Mouse (Mus musculus): Measurements from ENCODE around the gene Lrrc63. TPM values are rescaled to one million over a fixed set of nuclear protein-coding genes. Genes with fewer than 3 reads are reported as not detected.

Lrrc63 gene
- polyA plus RNA-seq, 1 experiment from 2014 or later, result 0.15 TPM

DNA sequence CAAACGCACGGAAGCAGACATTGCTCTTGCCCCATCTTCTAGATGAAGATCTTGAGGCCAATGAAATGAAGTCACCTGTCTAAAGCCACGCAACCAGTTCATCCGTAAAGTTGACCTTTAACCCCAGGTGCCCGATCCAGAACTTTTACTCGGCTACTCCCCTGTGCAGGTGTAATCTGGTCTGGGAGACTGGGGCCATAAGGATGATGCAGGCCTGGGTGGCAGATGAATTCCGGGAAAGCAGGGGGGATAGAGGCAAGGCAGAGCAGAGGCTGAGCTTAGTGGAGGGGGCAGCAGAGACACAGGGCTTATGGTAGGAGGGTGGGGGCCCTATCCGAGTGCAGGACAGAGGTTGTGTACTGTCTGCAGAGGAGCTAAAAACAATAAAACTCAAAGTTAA is 43.6 kb upstream of the Lrrc63 start:
- Histone ChIP-seq H3K36me3 (ENCODE audit: control insufficient read depth, insufficient read depth, low read length) (no peaks in the 10 kb centered on the region), H3K9ac (ENCODE audit: low read length) (no peak overlapping the region), H3K27ac (ENCODE audit: low read depth, low read length) (no peak overlapping the region), H3K9me3 (ENCODE audit: control insufficient read depth, low read length) (no peaks in the 10 kb centered on the region), H3K4me2 (ENCODE audit: low read depth) (no peak overlapping the region), H3K4me3 (ENCODE audit: low read depth, low read length) (no peak overlapping the region), H3K4me1 (ENCODE audit: control insufficient read depth, insufficient read depth, low read length) (no peaks in the 10 kb centered on the region), H3K27me3 (ENCODE audit: control insufficient read depth, insufficient read depth, low read length) (no peaks in the 10 kb centered on the region)
- 87% methylated on average over 8 of the region's 8 CpGs for WGBS
- DNase-seq (ENCODE audit: low spot score) (no peak), ATAC-seq (ENCODE audit: insufficient read depth, low FRiP score, low TSS enrichment) (no peak)

- WGBS, result 75% methylated on average over 1 of the region's 1 CpGs
- H3K4me1 ChIP-seq (ENCODE audit: control insufficient read depth, insufficient read depth, low read length), result no peaks in the 10 kb centered on the region
- H3K27me3 ChIP-seq (ENCODE audit: control insufficient read depth, insufficient read depth, low read length), result no peaks in the 10 kb centered on the region
- no peak overlapping the region for H3K4me3 ChIP-seq (ENCODE audit: low read depth, low read length)
- no peak for ATAC-seq (ENCODE audit: insufficient read depth, low FRiP score, low TSS enrichment)
- no peaks in the 10 kb centered on the region for H3K9me3 ChIP-seq (ENCODE audit: control insufficient read depth, low read length)
- H3K27ac ChIP-seq (ENCODE audit: low read depth, low read length), result no peak overlapping the region
- H3K4me2 ChIP-seq (ENCODE audit: low read depth), result no peak overlapping the region
- no peaks in the 10 kb centered on the region for H3K36me3 ChIP-seq (ENCODE audit: control insufficient read depth, insufficient read depth, low read length)
- no peak overlapping the region for H3K9ac ChIP-seq (ENCODE audit: low read length)
- DNase-seq (ENCODE audit: low spot score), result no peak
These were observed 39.9 kb upstream of the Lrrc63 start for GRCm38 (mm10) chr14:75170546-75170945.

DNA sequence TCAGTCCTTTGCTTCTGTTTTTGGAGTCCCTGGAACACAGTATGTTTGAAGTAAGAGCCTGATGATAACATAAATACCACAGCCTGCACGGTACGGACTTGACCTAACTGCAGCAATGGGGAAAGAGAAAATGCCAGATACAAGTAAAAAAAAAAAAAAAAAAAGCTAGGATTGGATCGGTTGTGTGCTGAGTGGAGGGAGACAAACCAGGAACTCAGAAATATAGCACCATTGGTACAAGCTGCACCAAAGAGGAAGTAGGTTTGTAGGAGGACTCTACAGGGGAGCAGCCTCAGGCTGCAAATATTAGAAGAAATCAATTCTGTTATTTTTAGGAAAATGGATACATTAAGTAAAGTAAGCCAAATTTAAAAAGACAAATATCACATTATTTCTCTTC is 37.8 kb upstream of the Lrrc63 start:
- no peaks in the 10 kb centered on the region for H3K9me3 ChIP-seq (ENCODE audit: control insufficient read depth, low read length)
- no peak overlapping the region for H3K9ac ChIP-seq (ENCODE audit: low read length)
- H3K4me1 ChIP-seq (ENCODE audit: control insufficient read depth, insufficient read depth, low read length), result no peaks in the 10 kb centered on the region
- no peak overlapping the region for H3K27ac ChIP-seq (ENCODE audit: low read depth, low read length)
- H3K4me2 ChIP-seq (ENCODE audit: low read depth), result no peak overlapping the region
- no peaks in the 10 kb centered on the region for H3K36me3 ChIP-seq (ENCODE audit: control insufficient read depth, insufficient read depth, low read length)
- H3K27me3 ChIP-seq (ENCODE audit: control insufficient read depth, insufficient read depth, low read length), result no peaks in the 10 kb centered on the region
- DNase-seq (ENCODE audit: low spot score), result no peak
- 92% methylated on average over 3 of the region's 3 CpGs for WGBS
- H3K4me3 ChIP-seq (ENCODE audit: low read depth, low read length), result no peak overlapping the region
- no peak for ATAC-seq (ENCODE audit: insufficient read depth, low FRiP score, low TSS enrichment)

DNA sequence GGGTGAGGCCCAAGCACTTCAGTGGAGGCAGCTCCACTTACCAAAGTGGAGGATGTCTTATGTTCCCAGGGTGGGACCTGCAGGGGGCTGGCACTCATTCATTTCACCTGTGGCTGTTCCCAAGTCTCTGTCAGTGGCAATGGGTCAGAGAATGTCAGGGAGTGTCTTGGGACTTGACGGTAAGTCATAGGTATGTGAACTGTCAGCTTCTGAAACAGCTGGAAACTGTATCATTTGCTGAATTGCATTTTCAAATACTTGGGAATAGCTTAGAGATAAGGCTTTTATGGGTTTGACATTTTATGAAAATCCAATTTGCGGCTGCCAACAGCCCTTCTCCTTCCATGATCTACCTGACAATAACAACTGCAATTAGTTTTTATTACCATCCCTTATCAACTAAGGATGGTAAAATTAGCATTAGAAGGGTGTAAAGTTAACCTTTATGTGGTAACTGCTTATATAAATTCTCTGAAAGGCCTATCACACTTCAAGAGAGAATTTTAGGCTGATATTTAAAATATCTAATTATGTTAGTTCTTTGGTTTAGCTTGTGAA is 35.0 kb upstream of the Lrrc63 start:
- DNase-seq (ENCODE audit: low spot score) (no peak), ATAC-seq (ENCODE audit: insufficient read depth, low FRiP score, low TSS enrichment) (no peak)
- Histone ChIP-seq H3K9me3 (ENCODE audit: control insufficient read depth, low read length) (no peaks in the 10 kb centered on the region), H3K4me1 (ENCODE audit: control insufficient read depth, insufficient read depth, low read length) (no peaks in the 10 kb centered on the region), H3K4me3 (ENCODE audit: low read depth, low read length) (no peak overlapping the region), H3K4me2 (ENCODE audit: low read depth) (no peak overlapping the region), H3K27ac (ENCODE audit: low read depth, low read length) (no peak overlapping the region), H3K9ac (ENCODE audit: low read length) (no peak overlapping the region), H3K36me3 (ENCODE audit: control insufficient read depth, insufficient read depth, low read length) (no peaks in the 10 kb centered on the region), H3K27me3 (ENCODE audit: control insufficient read depth, insufficient read depth, low read length) (no peaks in the 10 kb centered on the region)
- WGBS, result 85% methylated on average over 2 of the region's 2 CpGs

- Histone ChIP-seq H3K27ac (ENCODE audit: low read depth, low read length) (no peak overlapping the region), H3K36me3 (ENCODE audit: control insufficient read depth, insufficient read depth, low read length) (no peaks in the 10 kb centered on the region), H3K4me3 (ENCODE audit: low read depth, low read length) (no peak overlapping the region), H3K27me3 (ENCODE audit: control insufficient read depth, insufficient read depth, low read length) (no peaks in the 10 kb centered on the region), H3K4me1 (ENCODE audit: control insufficient read depth, insufficient read depth, low read length) (no peaks in the 10 kb centered on the region), H3K9ac (ENCODE audit: low read length) (no peak overlapping the region), H3K9me3 (ENCODE audit: control insufficient read depth, low read length) (no peaks in the 10 kb centered on the region), H3K4me2 (ENCODE audit: low read depth) (no peak overlapping the region)
- no peak for ATAC-seq (ENCODE audit: insufficient read depth, low FRiP score, low TSS enrichment)
- DNase-seq (ENCODE audit: low spot score), result no peak
- WGBS, result 91% methylated on average over 9 of the region's 9 CpGs
These were observed 33.7 kb upstream of the Lrrc63 start for GRCm38 (mm10) chr14:75164345-75164744.

- Histone ChIP-seq H3K4me1 (ENCODE audit: control insufficient read depth, insufficient read depth, low read length) (no peaks in the 10 kb centered on the region), H3K27ac (ENCODE audit: low read depth, low read length) (no peak overlapping the region), H3K9me3 (ENCODE audit: control insufficient read depth, low read length) (no peaks in the 10 kb centered on the region), H3K36me3 (ENCODE audit: control insufficient read depth, insufficient read depth, low read length) (no peaks in the 10 kb centered on the region), H3K27me3 (ENCODE audit: control insufficient read depth, insufficient read depth, low read length) (no peaks in the 10 kb centered on the region), H3K4me3 (ENCODE audit: low read depth, low read length) (no peak overlapping the region), H3K4me2 (ENCODE audit: low read depth) (no peak overlapping the region), H3K9ac (ENCODE audit: low read length) (no peak overlapping the region)
- 89% methylated on average over 8 of the region's 8 CpGs for WGBS
- ATAC-seq (ENCODE audit: insufficient read depth, low FRiP score, low TSS enrichment) (no peak), DNase-seq (ENCODE audit: low spot score) (no peak)
These were observed 33.2 kb upstream of the Lrrc63 start for GRCm38 (mm10) chr14:75163866-75164265.

GRCm38 (mm10) chr14:75159375-75159774 is 28.7 kb upstream of the Lrrc63 start:
- Histone ChIP-seq H3K27me3 (ENCODE audit: control insufficient read depth, insufficient read depth, low read length) (no peaks in the 10 kb centered on the region), H3K36me3 (ENCODE audit: control insufficient read depth, insufficient read depth, low read length) (no peaks in the 10 kb centered on the region), H3K9me3 (ENCODE audit: control insufficient read depth, low read length) (no peaks in the 10 kb centered on the region), H3K4me1 (ENCODE audit: control insufficient read depth, insufficient read depth, low read length) (no peaks in the 10 kb centered on the region), H3K4me3 (ENCODE audit: low read depth, low read length) (no peak overlapping the region), H3K4me2 (ENCODE audit: low read depth) (no peak overlapping the region), H3K9ac (ENCODE audit: low read length) (no peak overlapping the region), H3K27ac (ENCODE audit: low read depth, low read length) (no peak overlapping the region)
- ATAC-seq (ENCODE audit: insufficient read depth, low FRiP score, low TSS enrichment), result no peak
- DNase-seq (ENCODE audit: low spot score), result no peak
- WGBS, result 91% methylated on average over 2 of the region's 2 CpGs

DNA sequence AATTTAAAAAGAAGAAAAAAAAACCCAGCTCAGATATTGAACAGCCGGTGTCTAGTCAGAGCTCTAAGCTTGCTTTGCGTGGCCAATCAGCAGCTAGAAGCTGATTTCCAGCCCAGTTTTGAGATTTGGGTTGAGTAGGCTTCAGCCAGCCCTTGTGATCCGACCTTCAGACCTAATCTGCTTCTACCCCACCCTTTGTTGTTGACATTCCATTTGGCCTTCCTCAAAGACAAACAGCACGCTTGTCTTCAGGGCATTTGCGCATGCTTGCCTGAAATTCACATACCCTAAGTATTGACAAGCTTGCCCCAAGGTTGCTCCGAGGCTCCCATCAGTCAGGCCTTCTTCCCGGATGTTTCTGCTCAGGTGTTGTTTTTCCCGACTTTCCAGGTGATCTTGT is 23.8 kb upstream of the Lrrc63 start:
- no peak overlapping the region for H3K9ac ChIP-seq (ENCODE audit: low read length)
- H3K27ac ChIP-seq (ENCODE audit: low read depth, low read length), result no peak overlapping the region
- no peak for DNase-seq (ENCODE audit: low spot score)
- H3K4me2 ChIP-seq (ENCODE audit: low read depth), result no peak overlapping the region
- no peak overlapping the region for H3K4me3 ChIP-seq (ENCODE audit: low read depth, low read length)
- WGBS, result 87% methylated on average over 8 of the region's 8 CpGs
- H3K27me3 ChIP-seq (ENCODE audit: control insufficient read depth, insufficient read depth, low read length), result no peaks in the 10 kb centered on the region
- no peaks in the 10 kb centered on the region for H3K4me1 ChIP-seq (ENCODE audit: control insufficient read depth, insufficient read depth, low read length)
- no peak for ATAC-seq (ENCODE audit: insufficient read depth, low FRiP score, low TSS enrichment)
- H3K36me3 ChIP-seq (ENCODE audit: control insufficient read depth, insufficient read depth, low read length), result no peaks in the 10 kb centered on the region
- no peaks in the 10 kb centered on the region for H3K9me3 ChIP-seq (ENCODE audit: control insufficient read depth, low read length)

DNA sequence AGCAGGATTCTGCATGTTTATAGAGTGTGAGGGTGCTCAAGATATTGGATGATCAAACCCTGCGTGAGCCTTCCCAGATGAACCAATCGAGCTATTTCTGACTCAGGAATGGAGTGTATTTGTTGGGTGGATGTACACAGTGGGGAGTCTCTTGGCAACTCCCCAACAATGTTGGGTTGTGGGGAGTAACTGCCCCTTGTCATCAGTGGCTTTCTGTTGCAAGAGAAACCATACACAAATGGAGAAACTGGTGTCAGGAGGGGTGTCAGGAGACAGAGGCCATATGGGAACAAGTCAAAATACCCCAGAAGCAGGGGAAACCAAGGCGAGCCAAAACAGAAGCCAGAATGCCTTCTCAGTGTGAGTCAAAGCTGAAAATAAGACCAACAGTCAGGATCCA is 20.5 kb upstream of the Lrrc63 start:
- no peaks in the 10 kb centered on the region for H3K36me3 ChIP-seq (ENCODE audit: control insufficient read depth, insufficient read depth, low read length)
- no peak overlapping the region for H3K4me3 ChIP-seq (ENCODE audit: low read depth, low read length)
- H3K4me2 ChIP-seq (ENCODE audit: low read depth), result no peak overlapping the region
- no peaks in the 10 kb centered on the region for H3K27me3 ChIP-seq (ENCODE audit: control insufficient read depth, insufficient read depth, low read length)
- no peaks in the 10 kb centered on the region for H3K4me1 ChIP-seq (ENCODE audit: control insufficient read depth, insufficient read depth, low read length)
- H3K9ac ChIP-seq (ENCODE audit: low read length), result no peak overlapping the region
- H3K27ac ChIP-seq (ENCODE audit: low read depth, low read length), result no peak overlapping the region
- DNase-seq (ENCODE audit: low spot score) (no peak), ATAC-seq (ENCODE audit: insufficient read depth, low FRiP score, low TSS enrichment) (no peak)
- H3K9me3 ChIP-seq (ENCODE audit: control insufficient read depth, low read length), result no peaks in the 10 kb centered on the region
- WGBS, result 78% methylated on average over 3 of the region's 3 CpGs

All from neural tube, embryonic 11.5 days (tissue).